Mouse (Mus musculus): ENCODE measurements at regions not wholly inside any gene's neighbourhood (a gene's known extent, or its start where the extent isn't known, plus 50 kb on each side); places are given as distances from the start of the nearest gene placed in this dataset.
"Not testable (repeated sequence)": the region's sequence is repeated elsewhere in the genome, so short reads cannot be mapped to it uniquely, and the experiment has no call there.

DNA sequence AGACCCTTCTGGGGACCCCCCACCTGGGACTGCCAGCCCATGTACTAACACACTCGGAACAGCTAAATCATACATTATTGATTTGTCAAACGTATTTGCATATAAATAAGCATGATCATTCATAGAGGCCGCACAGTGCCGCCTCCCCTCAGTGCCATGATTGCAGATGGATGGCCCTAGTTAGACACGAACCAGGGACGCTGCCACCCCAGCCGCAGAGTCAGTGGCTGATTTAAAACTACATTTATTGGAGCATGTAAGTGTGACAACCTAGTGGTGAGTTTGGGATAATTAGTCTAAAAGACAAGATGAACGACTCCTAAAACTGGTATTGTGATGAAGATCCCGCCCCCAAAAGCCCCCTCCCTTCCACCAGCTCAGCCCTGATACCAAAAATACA is 138.3 kb upstream of the Top1 start:
- DNase-seq (ENCODE audit: low spot score), result no peak

DNA sequence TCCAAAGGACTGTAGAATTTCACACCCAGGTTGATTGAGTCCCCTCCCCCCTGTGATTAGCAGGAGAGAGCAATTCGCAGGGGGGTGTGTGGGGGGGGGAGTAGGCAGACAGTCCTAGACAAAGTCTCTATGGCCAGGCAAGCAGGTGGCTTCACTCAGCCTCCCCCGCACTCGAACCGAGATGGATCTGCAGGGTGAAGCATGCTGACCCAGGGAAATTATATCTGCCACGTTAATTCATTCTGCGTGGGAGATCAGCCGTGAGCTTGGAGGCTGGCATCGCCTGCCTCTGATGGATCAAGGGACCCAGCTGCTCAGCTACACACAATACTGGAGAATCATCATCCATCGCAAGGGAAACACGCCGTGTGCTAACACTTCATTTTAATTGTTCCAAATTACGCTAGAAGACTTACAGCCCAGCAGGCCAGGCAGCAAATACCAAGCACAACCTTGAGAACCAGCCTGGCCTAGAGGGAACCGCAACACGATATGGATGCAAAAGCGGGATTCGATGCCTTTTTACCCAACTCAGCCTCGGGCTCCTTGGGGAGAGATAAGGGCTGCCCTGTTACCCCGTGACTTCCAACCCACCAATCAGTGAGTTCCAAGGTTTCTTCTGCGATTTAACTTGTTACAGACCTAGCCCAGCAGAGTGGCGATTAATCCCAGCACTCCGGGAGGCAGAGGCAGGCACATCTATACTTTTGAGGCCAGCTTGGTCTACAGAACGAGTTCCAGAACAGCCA is 137.7 kb upstream of the Top1 start:
- peak; percentile 20 for DNase-seq (ENCODE audit: low spot score)

DNA sequence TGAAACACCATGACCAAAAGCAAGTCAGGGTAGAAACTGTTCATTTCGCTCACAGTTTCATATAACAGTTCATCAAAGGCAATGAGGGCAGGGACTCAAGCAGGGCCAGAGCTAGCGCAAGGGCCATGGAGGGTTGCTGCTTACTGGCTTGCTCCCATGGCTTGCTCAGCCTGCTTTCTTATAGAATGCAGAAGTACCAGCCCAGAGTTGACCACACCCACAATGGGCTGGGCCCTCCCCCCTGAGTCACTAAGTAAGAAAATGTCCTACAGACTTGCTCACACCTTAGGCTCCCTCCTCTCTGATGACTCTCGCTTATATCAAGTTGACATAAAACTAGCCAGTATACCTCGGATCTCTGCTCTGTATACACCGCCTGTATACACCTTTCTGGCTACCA is 135.5 kb upstream of the Top1 start:
- no peak for DNase-seq (ENCODE audit: low spot score)

DNA sequence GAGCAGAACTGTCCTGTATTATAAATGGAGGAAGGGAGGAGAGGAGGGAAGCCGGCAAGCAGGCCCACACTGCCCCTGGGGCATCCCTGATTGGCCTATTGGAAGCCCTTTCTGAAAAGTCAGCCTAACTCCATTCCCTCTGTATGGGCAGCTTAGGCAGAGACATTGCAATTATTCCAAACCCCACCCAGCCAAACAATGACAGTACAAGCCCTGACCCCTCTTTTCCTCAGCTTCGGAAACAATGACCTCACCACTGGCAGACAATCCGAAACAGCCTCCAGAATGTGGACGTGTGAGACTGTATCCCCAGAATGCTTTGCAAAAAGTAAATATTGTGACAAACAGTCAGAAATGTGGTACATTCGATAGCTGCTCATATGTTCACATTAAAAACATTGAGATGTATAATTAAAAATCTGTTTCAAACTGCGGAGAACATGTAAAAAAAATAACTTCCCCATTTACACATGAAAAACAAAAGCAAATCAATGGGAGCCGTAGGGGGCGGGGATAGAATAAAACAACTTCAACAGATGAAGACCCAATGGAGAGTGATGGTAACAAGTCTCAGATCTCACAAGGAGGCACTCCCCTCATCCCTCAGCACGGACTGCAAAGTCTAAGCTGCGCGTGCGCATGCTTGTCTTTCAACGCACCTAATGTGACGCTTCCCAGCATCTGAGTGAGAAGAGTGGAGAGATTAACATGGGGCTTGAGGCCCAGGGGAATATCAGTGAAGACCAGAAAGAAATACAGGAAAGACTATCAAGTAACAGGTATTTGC is 134.9 kb upstream of the Top1 start:
- DNase-seq (ENCODE audit: low spot score), result no peak

DNA sequence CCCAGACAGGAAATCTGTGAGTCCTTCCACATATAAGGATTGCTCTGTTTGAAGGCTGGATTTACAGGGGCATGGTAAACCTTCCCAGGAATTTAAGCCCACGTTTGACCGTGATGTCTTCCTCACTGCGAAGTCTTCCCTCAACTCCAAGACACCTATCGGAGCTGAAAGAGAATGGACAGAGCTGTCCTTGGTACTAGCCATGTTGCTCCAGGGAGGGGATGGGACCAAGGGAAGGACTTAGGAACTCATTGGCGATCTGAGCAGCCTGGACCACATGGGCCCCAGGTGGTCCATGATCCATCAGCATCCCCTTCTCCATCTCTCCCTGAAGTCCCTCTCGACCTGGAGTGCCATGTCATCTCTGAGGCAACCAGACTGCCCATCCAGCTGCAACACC is 130.1 kb upstream of the Top1 start:
- DNase-seq (ENCODE audit: low spot score), result no peak

DNA sequence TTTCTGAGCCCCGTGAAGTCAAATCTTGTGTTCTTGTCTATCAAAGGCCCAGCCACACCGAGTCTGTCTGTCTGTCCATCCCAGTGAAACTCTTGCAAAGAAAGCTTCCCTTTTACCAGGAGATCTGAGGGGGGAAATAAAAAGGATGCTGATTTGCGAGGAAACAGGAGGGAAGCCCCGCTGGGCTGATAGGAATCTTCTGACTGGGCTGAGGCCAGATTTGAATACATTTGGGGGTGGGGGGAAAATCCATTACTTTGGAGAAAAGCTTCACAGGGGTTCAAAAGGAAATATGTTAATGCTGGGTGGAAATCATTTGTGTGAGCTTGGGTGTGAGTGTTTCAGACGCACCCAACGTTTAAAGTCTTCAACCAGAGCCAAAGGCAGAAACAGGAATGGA is 129.2 kb upstream of the Top1 start:
- DNase-seq (ENCODE audit: low spot score), result no peak

DNA sequence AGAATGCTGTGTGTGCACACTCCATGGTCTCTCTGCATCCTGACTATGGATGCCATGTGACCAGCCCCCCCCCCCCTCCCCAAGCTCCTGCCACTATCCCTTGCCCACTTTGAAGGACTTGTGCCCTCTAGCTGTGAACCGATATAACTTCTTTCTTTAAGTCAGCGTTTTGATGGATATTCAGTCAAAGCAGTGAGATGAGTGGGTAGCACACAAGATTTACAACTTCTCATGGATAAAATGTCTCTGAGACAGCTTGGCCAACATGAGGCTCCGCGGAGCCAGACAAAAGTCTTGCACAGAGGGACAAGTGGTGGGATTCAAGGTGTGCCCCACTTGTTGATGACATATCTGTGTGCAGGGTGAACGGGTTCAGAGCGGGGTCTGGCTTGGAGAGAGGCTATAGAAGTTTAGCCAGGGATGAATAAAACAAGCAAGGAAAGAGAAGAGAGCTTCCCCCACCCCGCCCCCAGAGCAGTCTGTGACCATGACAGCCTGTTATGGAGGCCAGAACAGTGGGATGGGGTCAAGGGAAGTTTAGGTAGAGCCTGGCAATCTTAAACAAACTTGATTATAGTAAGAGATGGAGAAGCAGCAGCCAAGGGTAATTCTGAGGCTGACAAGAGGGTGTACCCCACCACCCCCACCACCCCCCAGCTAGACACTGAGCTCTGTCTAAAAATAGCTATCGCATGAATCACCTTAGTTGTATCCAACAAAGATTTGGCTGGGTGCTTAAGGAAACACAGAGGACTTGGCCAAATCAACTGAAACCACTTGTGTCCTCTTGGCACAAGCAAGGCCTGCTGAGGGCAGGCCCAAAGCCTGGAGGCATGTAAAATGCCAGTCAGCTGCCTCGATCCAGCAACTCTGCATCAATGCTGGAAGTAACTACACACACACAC is 120.1 kb upstream of the Top1 start:
- DNase-seq (ENCODE audit: low spot score), result no peak

DNA sequence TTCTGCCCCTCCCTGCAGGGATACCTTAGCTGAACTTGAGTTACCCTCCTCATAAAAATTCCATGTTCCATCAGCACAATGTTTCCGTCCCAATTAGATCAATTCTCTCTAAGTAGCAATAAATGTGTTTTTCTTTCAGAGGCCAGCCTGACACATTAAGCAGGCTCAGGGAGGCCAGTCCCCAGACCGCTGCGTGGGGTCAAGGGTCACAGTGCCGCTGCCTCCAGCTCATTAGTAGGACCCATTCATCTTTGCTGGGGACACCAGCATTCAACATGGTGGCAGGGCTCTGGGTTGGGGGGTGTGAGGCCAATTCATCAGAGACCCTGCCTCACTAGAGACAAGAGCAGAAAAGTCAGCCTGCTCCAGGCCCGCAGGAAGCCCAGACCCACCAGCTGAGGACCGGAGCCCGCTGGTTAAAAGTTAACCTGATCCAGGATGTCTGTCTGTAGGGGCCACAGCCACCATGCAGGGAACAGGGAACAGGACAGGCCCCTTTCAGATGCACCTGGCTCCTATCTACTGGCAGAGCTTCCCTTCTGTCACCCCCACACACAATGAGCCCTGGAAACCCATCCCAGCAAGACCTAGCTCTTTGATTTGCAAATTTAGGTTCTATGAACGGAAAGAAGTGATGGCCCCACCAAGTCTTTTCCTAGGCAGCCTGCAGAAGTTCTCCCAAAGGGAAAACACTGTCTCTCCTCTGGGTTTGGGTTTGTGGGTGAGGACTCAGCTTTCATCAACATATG is 119.1 kb upstream of the Top1 start:
- no peak for DNase-seq (ENCODE audit: low spot score)

DNA sequence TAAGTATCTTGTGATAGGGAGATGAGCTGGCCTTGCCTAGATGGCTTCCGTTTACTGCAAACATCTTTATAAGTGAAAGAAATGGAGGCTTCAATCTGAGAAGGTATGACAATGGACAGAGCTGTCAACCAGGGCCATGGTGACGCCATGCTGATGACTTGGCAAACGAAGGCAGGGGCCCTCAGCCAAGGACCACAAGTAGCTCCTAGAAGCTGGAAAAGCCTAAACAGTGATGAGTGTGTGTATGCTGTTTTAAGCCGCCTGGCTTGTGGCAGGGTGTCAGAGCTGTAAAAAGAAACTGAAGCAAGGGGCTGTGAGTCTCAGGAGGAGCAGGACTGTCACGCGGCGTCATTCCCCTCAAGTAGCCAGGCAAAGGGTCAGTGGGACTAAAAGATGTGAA is 116.4 kb upstream of the Top1 start:
- DNase-seq (ENCODE audit: low spot score), result no peak

DNA sequence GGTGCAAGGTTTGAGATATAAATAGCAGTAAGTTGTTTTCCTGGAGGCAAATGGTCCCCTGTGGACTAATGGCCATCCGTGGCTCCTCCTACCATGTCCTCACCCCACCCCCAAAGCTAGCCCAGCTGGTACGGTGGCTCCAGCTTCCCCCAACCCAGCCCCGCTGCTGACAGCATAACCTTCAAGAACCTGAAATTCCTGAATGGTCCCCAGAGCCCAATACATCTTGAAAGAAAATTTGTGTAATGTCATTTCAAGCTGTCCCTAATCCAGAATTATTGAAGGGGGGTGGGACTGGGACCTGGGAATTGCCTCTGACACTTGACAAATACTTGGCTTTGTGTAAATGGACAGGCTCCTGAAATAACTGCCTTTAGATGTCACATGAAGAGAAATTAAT is 115.3 kb upstream of the Top1 start:
- no peak for DNase-seq (ENCODE audit: low spot score)

DNA sequence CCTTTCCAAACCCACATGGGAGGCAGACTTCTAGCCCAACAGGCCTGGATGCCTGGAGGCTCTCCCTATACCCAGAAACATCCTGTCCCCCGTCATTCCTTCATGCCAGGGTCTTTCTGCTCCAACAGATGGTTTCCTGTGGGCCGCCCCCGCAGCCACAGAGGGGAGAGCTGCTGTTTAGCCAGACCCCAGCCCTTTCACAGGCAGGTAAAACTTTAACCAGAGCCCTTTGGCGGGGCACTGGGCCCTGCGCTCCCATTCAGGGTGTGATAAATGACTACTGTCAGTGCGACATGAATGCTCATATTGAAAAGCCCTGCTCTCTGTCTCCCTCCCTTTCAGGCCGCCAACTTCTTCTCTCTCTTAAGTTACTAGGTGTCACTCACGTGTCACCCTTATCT is 108.4 kb upstream of the Top1 start:
- DNase-seq (ENCODE audit: low spot score), result no peak

DNA sequence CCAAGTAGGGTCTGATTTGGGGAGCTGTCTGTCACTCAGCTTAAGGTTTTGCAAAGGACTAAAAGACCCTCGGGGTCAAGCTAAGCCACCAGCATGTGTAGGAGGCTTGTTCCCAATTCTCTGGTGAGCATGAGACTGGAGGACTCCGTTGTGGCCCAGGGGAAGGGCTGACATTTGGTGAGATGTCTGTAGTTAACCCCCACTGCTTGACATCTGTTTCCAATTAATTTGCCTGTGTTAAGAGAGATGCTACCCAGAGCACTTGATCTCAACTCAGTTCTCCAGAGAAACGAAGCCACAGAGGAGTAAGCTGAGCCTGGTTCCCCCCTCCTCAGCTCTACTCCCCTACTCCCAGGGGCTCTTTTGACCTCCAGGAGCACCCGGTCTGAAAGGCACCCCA is 100.2 kb upstream of the Top1 start:
- DNase-seq (ENCODE audit: low spot score), result no peak

DNA sequence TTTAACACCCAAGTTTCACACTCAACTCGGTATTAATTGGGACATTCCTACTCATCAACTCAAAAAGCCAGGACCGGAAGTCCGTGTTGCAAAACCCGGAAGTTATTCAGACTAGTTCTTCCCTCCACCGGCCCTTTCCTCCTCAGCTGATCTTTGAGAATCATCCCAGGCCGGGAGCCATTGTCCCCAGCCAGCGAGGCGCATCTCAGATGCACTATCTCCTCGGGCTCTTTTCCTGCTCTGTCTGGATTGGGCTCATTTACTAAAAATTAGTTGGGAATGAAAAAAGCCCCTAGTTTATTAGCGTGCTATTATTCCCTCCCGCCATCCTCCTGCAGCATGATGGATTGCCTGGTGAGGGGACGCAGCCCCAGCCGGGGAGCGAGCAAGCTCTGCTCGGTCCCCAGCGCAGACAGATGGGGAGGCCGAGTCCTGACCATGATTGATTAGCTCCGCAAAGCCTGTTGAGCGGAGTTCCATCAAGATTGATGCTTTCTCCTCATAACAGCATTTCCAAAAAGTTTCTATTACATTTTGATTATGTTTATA is 93.5 kb upstream of the Top1 start:
- DNase-seq (ENCODE audit: low spot score), result no peak

DNA sequence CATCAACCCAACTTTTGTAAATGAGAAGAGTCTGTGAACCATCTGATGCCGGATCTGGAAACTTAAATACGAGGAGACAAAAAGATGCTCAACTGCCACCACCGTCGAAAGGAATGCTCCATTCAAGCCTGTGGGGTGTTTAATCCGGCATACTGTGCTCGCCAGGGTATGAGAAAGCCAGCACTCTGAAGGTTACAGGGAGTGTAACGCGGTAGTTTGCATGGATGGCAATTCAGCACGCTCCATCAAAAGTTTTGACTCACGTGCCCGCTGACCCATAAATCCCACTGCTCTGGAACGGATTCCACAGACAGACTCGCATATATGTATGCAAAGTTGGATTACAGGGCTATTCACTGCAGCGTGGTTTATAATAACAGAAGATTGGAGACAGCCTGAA is 84.0 kb upstream of the Top1 start:
- no peak for DNase-seq (ENCODE audit: low spot score)

DNA sequence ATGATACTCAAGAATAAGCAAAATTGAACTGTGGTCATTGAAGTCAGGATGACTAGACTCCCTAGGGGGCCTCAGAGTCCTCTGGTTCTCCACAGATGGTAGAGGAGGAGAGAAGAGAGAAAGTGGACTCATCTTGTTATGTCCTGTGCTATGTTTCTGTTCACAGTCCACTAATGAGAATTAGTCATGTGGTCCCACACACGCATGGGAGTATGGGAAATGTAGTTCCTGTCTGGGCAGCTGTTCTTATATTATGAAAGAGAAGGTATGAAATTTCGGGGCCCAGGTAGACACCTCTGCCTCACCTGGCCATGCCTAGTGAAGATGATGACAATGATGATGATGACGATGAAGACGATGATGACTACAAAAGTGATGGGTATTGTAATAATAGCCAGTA is 77.9 kb upstream of the Top1 start:
- DNase-seq (ENCODE audit: low spot score), result no peak

DNA sequence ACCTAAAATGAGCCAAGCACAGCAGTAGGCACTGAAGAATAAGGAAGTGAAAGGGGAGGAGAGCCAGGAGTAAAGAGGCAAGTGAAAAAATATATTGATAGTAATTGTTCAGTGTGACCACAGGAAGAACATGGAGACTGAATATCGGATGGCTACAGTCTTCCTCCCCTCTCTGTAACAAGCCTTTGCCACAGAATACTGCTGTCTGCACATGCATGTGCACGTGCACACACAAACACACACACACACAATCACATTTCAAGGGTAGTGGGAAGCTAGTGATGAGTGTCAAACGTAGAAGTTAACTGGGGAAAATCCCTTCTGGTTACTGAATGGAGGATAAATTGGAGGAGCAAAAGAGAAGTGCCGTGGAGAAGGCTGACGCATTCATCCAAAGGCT is 76.2 kb upstream of the Top1 start:
- no peak for DNase-seq (ENCODE audit: low spot score)

DNA sequence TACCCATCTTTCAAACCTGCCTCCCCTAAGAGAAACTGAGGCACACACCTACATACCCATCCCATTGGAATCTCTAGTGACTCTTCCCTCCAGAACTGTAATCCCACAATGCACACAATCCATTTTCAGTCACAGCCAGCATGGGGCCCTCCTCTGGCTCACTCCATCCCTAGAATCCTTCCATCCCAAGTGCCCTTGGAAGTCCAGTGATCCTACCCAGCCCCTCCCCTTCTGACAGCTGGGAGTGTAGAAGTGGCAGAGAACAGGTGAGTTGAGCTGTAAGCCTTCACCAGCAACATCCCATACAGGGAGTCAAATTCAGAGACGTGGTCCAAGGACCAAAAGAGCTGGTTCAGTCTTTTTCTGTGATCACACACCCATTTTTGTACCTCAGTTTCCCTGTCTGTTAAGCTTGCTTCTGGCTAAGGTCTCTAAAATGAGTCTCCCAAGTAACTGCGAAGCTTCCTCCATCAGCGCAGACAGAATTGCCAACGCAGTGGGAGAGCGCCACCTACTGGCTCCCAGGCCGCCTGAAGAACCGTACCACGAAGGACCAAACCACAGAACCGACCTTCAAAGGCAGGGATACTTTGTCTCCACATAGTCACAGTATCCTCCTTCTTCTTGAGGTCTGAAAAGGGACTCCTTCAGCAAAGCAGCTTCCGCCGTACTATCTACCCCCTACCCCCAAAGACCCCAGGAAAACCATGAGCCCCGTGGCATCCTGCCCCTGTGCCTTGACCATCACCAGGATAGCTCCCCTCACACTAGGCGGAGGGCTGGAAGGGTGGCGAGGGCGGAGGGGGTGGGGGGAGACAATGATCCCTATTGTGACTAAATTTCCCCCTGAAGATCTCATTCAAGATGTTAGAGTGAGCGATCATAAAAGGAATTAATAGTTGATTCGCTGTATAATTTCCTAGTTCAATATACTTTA is 67.0 kb upstream of the Top1 start:
- peak; percentile 86 for DNase-seq (ENCODE audit: low spot score)

DNA sequence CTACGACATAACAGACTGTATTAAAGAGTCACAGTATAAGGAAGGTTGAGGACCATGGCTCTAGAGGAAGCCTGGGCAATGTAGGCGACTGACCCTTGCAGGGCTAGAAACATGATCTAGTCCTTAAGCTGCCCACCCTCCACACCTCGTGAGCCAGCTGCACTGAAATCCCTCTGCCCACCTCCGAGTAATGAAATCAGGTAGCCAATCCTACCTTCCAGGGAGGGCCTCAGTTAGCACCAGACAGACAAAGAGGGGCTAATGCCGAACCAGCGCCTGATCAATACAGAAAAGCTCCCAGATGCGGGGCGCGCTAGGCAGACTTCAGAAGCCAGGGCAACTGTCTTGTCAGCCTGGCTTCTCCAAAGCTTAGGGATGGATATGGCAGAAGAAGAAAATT is 65.4 kb upstream of the Top1 start:
- DNase-seq (ENCODE audit: low spot score), result no peak

DNA sequence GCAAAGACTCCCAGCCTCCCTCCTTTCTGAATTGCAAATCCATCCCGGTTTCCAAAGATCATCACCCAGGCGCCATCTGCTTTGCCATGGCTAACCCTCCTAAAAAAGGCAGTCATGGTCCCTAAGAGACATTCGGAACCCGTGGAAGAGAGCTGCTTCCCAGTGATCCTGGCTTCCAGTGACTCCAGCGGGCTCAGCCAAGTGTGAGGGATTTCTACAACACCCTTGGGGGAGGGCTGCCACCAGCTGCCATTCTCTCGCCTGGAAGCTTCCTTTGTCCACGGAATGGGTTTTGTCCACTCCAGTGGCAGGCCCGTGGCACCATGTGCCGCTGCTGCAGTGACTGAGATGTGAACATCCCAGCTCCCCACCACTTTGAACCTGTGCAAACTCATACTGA is 64.7 kb upstream of the Top1 start:
- DNase-seq (ENCODE audit: low spot score), result no peak

DNA sequence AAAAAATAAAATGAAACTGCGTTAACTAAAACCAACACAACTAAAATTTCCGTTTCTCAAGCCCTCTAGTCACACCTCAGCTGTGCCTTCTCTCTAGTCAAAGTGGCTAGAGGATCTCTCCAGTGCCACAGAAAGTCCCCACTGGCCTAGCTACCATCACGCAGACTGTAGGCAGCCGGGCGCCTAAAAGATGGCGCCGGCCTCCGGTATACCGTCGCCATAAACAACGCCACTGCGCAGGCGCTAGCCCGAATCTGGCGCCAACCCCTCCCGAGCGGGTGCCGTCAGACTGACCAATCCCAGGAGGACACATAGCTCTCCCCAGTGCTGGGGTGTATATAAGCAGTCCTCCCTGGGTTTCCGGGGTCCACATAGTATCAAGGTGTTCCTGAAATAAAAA is 62.7 kb upstream of the Top1 start:
- not testable (repeated sequence) for DNase-seq (ENCODE audit: low spot score)

DNA sequence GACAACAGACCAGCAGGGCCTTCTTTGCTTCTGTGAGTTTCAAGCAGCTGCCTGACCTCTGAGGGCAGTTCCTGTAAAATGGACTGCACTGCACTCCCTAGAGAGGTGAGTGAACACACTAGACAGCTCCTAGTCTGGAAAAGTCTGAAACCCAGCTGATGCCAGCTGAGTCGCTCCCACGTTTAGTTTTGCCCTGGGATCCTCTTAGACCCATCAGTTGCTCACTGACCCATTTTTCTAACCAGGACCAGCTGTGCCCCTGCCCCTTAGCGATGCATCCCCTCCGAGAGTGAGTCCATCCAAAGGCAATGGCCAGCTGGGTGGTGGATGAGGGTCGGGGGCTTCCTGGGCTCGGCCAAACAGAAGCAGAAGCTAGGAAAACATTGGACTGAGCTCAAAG is 62.2 kb upstream of the Top1 start:
- DNase-seq (ENCODE audit: low spot score), result no peak
